Mouse (Mus musculus) small intestine, adult 2 months (tissue): ENCODE measurements around the gene Sugp2. TPM values are rescaled to one million over a fixed set of nuclear protein-coding genes. Genes with fewer than 3 reads are reported as not detected.

Experiments
- H3K27ac ChIP-seq: fragments of 200-500 bp; 2 replicates; pipeline ENCODE4 v1.5.1; 2012; ENCODE audit warnings: low read depth, low read length, control low read depth, inconsistent platforms; ENCODE audit not compliant: insufficient read depth
- H3K27me3 ChIP-seq: fragments of 200-500 bp; 2 replicates; pipeline ENCODE4 v1.6.1; 2012; ENCODE audit warnings: mild to moderate bottlenecking, moderate library complexity, low read length, inconsistent platforms; ENCODE audit not compliant: control insufficient read depth, insufficient read depth
- H3K36me3 ChIP-seq: fragments of 200-500 bp; 2 replicates; pipeline ENCODE4 v1.6.1; 2012; ENCODE audit warnings: mild to moderate bottlenecking, low read length, control low read depth, inconsistent platforms; ENCODE audit not compliant: control insufficient read depth, insufficient read depth
- H3K4me1 ChIP-seq: fragments of 200-500 bp; 2 replicates; pipeline ENCODE4 v1.6.1; 2012; ENCODE audit warnings: low read length, inconsistent platforms, mixed read lengths; ENCODE audit not compliant: control insufficient read depth, insufficient read depth, insufficient read length
- H3K4me3 ChIP-seq: fragments of 200-500 bp; 2 replicates; pipeline ENCODE4 v1.5.1; 2012; ENCODE audit warnings: low read depth, mild to moderate bottlenecking, control low read depth, inconsistent platforms, low read length, moderate library complexity
- CTCF ChIP-seq: fragments of 200-500 bp; IDR thresholded peaks from 2 replicates; pipeline ENCODE4 v1.5.1; 2012; ENCODE audit warnings: low read depth, mild to moderate bottlenecking, control low read depth, inconsistent platforms, low read length, moderate library complexity, mixed read lengths; ENCODE audit not compliant: insufficient replicate concordance, insufficient read length; ENCODE audit errors: extremely low read depth
- POLR2A ChIP-seq: fragments of 200-500 bp; IDR thresholded peaks from 2 replicates; pipeline ENCODE4 v1.6.1; 2012; ENCODE audit warnings: low read depth, mild to moderate bottlenecking, control low read depth, inconsistent platforms, low read length, moderate library complexity
- WGBS: fragments of 180-500 bp; shearing (Covaris S2); methylation state at CpG from one replicate; pipeline ENCODE4 v1.1.7; 2018; 5-methylcytosine and 5-hydroxymethylcytosine counted together
- polyA plus RNA-seq: library from polyadenylated mRNA; depleted of rRNA; stranded (reverse); fragments of >200 nt; gene quantifications from 2 replicates; pipeline ENCODE4 v1.2.3, GENCODE M21; 2012

Sugp2 gene
- polyA plus RNA-seq, 1 experiment, result 23.4 TPM

DNA sequence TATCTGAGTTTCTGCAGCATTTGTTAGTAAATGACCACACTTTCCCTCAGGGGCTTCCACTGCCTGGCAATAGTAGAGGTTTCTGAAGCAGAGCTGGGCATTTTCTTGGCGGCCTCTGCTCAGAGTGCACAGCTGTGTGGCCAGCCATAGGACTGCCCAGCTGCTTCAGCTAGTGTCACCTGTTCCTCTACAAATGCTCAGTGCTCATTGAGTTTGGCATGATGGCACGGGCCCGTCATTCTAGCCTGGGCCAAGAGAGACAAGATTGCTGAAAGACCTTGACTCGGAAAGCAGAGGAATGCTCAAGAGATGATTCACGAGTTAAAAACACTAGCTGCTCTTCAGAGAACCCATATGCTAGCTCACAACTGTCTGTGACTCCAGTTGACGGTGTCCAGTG lies 12.6 kb downstream of the Sugp2 start:
- TF ChIP-seq POLR2A (no peak), CTCF (no peak)
- WGBS, result 92% methylated on average over 6 of the region's 6 CpGs
- H3K27me3 ChIP-seq, result no peaks in the 10 kb centered on the region
- H3K27ac ChIP-seq, result no peak overlapping the region
- H3K36me3 ChIP-seq, result peaks cover 63% of the 10 kb centered on the region
- no peaks in the 10 kb centered on the region for H3K4me1 ChIP-seq
- no peak overlapping the region for H3K4me3 ChIP-seq

DNA sequence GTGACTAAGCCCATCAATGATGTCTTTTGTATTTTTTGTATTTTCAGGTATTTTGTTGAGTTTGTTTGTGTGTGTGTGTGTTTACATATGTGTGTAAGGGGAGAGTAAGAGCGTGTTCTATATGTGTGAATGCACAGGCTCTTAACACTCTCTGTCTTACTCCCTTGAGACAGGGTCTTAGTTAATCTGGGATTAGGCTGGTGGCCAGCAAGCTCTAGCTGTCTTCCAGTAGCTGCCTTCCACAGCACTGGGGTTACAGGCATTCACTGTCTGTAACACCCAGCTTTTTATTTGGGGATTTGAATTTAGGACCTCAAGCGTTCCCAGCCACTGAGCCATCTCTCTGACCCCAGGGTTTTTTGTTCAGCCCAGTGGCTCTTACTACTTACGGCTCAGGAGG lies 13.8 kb downstream of the Sugp2 start:
- 96% methylated on average over 3 of the region's 3 CpGs for WGBS
- H3K36me3 ChIP-seq, result peaks cover 64% of the 10 kb centered on the region

DNA sequence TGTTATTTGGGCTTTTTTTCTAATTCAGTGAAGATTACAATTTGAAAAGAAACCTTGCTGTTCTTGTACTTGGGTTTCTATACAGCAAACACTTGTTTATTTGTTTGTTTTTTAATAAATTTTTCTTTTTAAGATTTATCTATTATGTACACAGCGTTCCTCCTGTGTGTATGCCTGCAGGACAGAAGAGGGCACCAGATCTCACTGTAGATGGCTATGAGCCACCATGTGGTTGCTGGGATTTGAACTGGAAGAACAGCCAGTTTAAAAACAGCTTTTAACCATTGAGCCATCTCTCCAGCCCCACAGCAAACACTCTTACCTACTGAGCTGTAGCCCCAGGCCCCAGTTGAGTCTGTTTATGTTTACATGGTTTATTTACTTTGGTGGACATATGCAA lies 20.6 kb downstream of the Sugp2 start:
- WGBS, result 61% methylated on average over 1 of the region's 1 CpGs
- Histone ChIP-seq H3K36me3 (peaks cover 64% of the 10 kb centered on the region), H3K27me3 (no peaks in the 10 kb centered on the region), H3K27ac (no peak overlapping the region), H3K4me3 (no peak overlapping the region), H3K4me1 (peaks cover 3% of the 10 kb centered on the region)
- no peak for TF ChIP-seq CTCF
- TF ChIP-seq POLR2A, result no peak

More for the DNA sequence above, 13.8 kb downstream of the Sugp2 start:
- H3K27me3 ChIP-seq, result no peaks in the 10 kb centered on the region
- no peaks in the 10 kb centered on the region for H3K4me1 ChIP-seq
- no peak overlapping the region for H3K27ac ChIP-seq
- H3K4me3 ChIP-seq, result no peak overlapping the region
- TF ChIP-seq CTCF, result no peak
- no peak for TF ChIP-seq POLR2A

DNA sequence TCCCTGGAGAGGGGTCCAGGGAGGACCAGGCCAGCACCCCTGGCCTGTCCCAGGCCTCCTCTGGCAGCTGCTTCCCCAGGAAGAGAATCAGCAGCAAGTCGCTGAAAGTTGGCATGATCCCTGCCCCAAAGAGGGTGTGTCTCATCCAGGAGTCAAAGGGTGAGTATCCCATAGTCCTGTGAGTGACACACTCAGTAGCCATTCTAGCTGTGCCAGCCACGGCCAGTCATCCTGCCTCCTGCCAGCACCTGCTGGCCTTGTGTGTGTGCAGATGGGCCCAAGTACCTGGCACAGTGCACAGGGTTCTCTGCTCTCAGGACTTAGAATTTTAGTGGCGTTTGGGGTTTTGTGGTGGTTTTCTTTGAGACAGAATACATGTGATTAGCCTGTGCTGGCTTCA lies 23.4 kb downstream of the Sugp2 start:
- Histone ChIP-seq H3K27me3 (no peaks in the 10 kb centered on the region), H3K4me1 (peaks cover 3% of the 10 kb centered on the region), H3K27ac (no peak overlapping the region), H3K4me3 (no peak overlapping the region), H3K36me3 (peaks cover 59% of the 10 kb centered on the region)
- WGBS, result 47% methylated on average over 3 of the region's 3 CpGs
- no peak for TF ChIP-seq POLR2A
- TF ChIP-seq CTCF, result no peak

DNA sequence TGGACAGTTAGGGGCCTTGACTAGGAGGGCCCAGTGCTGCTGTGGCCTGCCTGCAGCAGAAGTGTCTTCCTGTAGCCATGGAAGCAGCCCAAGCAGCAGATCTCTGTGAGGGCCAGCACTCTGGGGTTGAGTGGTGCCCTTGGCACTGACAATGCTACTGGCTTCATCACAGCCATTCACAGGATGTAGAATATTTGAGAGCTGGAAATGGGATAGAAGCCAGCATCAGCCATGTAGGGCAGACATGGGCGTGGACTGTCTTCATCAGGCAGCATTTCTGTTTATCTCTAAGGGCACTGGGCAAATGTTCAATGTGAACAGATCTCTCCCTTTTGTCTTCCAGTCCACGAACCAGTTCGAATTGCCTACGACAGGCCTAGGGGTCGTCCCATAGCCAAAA lies 24.6 kb downstream of the Sugp2 start:
- H3K4me3 ChIP-seq, result no peak overlapping the region
- H3K36me3 ChIP-seq, result peaks cover 57% of the 10 kb centered on the region
- peaks cover 3% of the 10 kb centered on the region for H3K4me1 ChIP-seq
- TF ChIP-seq POLR2A (no peak), CTCF (no peak)
- H3K27me3 ChIP-seq, result no peaks in the 10 kb centered on the region
- no peak overlapping the region for H3K27ac ChIP-seq
- WGBS, result 66% methylated on average over 5 of the region's 5 CpGs

DNA sequence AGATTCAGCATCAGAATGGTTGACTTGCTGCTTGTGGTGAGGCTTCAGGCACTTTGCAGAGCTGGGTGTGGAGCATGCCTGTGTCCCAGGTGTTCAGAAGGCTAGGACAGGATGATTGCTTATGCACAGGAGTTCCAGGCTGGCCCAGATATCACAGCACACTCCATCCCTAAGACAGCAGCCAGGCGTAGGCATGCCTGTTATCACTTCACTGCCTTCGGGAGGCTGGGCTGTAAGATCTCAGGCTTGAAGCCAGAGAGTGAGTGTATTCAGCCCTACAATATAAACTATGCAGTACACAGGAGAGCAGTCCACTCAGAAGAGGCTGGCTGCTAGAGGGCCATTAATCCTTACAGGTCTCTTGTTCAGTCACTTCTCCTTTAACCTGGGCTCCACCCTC lies 25.0 kb downstream of the Sugp2 start:
- 76% methylated on average over 2 of the region's 2 CpGs for WGBS
- no peak overlapping the region for H3K27ac ChIP-seq
- H3K27me3 ChIP-seq, result no peaks in the 10 kb centered on the region
- peaks cover 58% of the 10 kb centered on the region for H3K36me3 ChIP-seq
- H3K4me1 ChIP-seq, result peaks cover 3% of the 10 kb centered on the region
- no peak overlapping the region for H3K4me3 ChIP-seq
- TF ChIP-seq POLR2A (no peak), CTCF (no peak)

DNA sequence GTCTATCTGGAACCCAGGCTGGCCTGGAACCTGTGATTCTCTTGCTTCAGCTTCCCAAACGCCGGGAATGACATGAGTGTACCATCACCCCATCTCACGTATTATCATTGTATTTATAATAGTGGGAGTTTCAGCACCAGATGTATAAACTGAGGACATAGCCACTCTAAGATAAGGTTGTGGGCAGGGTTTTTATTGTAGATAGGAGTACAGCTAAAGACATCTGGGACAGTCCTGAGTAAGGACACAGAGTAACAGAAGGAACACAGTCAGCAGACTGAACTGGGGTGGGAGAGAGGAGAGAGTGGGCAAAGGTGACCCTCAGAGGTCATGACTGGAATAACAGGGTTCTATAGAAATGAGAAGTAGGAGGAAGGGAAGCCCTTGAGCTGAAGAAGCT lies 33.6 kb downstream of the Sugp2 start:
- 78% methylated on average over 3 of the region's 3 CpGs for WGBS
- H3K36me3 ChIP-seq, result peaks cover 12% of the 10 kb centered on the region
- H3K4me1 ChIP-seq, result no peaks in the 10 kb centered on the region

More for the DNA sequence above, 33.6 kb downstream of the Sugp2 start:
- H3K27me3 ChIP-seq, result no peaks in the 10 kb centered on the region
- H3K4me3 ChIP-seq, result no peak overlapping the region
- no peak overlapping the region for H3K27ac ChIP-seq
- TF ChIP-seq POLR2A (no peak), CTCF (no peak)
